Mouse (Mus musculus) kidney, adult 8-10 months (tissue): ENCODE data around the gene Fhl1.
A peak's percentile ranks its signal among the peaks of the same experiment; 100 is the strongest.

Source experiments
- DNase-seq, 2 experiments: peaks; one replicate each; pipeline ENCODE4 v3.0.0; 2022

Gene Fhl1

DNA sequence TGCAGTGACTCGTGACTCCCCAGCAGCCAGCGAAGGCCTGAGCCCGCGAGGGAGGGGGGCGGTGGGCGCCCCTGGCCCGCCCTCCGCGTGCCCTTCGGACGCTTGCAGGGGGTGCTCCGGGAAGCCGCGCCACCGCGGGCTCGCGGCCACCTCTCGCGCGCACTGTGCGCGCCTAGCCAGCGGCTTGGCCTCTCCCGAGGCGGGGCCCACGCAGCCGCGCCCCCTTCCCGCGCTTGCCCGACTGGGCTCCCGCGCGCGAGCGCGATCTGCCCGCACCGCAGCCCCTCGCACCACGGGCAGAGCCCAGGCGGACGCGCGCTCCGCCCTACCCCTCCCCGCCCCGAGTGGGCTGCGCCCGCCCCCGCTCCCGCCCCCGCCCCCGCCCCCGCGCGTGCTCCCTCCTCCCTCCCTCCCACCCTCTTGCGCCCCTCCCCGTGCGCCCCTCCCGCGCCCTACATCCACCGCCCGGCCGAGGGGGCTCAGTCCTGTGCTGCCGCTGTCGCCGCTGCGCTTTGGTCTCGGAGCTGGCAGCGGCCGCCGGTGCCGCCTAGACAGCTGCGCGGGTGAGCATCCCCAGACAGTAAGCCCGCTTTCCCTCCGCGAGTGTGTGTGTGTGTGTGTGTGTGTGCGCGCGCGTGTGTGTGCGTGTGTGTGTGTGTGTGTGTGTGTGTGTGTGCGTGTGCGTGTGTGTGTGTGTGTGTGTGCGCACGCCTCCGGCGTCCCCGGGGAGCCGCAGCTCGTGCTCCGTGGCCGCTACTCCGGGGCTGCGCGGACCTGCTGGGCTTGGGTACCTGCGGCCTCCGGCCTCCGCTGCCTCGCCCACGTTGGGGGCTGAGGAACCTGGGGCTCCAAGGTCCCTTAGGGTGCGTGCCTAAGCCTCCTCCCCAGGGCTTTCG is at the start of gene Fhl1:
Fhl1 (plus strand) TSS at position 482 of the 896 bp plus-strand sequence.
- peak; percentile 69 to 73 for DNase-seq

DNA sequence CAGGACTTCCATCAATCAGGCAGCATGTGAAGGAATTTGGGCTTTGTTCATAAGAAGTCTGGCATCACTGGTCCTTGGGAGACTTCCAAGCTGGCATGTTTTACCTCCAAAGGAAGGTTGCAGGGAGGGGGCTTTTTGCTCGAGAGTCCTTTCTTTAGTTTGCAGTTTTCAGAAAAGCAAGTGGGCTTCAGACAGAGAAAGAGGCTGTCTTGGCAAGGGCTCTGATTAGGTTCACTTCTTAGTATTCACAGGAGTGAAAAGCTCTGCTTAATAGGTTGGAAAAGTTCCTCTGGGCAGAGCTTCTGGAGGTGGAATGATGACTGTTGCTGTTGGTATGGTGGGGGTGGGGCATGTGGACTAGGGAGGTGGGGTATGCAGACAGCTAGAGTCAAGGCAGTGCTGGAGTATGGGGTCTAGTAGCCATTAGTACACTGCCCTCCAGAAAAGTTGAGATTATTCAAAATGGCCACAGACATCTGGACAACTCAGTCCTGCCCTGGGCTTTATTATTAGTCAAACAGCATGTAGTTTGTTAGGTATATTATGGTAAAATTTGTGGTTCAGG is 49.3 kb upstream of the Fhl1 start:
- no peak for DNase-seq

DNA sequence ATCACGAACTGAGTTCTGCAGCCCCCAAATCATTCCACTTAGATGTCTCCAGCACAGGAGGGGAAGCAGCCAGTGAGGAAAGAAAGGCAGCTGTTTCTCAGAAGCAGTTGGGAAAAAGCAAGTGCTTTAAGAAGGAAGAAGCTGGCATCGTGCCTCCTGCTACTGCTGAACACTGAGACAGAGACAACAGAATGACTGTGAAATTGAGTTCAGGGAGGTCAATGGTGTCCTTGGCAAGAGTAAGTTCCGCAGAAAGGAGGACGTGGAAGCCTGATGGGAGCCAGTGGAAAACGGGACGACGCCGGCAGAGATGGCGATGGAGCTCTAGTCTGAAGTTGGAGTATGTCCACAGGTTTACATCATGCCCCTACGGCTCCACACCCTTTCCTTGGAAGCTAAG is 48.1 kb upstream of the Fhl1 start:
- DNase-seq = no peak

DNA sequence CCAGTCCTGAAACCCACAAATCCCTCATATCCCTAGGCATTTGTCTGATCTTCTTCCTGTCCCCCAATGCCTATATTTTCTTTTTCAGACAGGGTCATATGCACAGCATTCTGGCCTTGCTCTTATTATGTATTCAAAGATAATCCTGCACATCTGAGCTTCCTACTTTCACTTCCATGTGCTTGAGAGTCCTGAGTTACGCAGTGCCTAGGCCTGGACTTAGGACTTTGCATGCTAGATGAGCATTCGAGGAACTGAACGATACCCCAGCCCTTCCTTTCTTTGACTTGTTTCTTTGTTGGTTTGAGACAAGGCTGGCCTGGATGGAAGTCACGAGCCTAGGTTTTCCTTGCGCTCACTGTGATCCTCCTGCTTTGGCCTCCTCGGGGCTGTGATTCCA is 39.0 kb upstream of the Fhl1 start:
- DNase-seq = no peak

DNA sequence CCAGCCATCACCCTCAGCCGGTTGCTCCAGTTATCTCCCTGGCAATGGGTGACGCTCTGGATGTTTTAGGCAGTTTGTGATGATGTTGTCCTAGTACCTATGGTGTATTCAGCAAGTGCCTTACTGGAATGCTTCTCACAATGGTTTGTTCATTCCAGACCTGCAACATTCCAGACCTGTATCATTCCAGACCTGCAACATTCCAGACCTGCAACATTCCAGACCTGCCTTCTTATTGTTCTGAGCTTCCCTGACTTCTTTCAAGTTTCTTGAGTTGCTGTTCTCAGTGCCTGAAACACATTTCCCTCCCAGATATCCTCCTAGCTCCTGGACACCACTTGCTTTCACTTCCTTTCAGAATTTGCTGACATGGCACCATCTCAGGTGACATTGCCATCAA is 37.0 kb upstream of the Fhl1 start:
- DNase-seq = no peak

DNA sequence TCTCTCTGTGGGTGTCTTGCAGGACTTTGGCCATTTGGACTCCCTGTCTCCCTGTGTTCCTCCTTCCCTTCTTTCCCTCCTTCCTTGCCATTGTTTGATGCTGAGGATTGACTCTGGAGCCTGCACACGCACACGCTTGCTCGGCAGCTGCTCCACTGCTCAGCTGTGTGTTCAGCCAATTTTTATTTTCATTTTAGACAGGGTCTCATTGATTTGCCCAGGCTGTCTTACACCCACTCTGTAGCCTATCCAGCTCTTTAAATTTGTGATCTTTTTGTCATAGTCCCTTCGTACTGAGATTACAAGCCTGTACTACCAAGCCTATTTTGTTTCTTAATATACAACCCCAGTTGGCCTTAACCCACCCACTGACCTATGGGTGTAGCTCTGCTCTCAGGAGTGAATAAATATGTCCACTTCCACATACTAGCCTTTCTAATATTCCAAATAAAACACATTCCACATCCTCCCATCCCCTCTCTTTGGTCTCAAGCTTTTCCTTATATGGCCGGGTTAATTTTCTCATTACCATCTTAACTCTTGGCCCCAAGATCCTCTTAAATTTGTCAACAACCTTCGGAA is 34.3 kb upstream of the Fhl1 start:
- no peak for DNase-seq

DNA sequence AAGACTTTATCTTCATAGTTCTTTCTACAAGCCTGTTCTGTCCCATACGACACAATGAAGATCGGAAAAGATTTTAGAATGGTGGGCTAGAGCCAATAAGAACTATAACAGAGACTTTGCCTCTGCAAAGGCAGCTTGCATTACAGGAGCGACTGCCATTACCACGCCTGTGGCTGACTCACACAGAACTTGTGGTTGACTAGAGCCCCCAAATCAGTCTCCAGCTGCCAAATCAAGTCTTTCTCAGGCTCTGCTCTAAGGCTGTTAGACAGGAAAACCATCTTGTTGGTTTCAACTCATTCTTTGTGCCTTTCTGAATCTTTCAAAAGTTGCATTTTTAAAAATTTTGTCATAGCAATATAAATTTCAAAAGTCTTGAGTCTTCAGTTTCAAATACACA is 33.7 kb upstream of the Fhl1 start:
- no peak for DNase-seq

DNA sequence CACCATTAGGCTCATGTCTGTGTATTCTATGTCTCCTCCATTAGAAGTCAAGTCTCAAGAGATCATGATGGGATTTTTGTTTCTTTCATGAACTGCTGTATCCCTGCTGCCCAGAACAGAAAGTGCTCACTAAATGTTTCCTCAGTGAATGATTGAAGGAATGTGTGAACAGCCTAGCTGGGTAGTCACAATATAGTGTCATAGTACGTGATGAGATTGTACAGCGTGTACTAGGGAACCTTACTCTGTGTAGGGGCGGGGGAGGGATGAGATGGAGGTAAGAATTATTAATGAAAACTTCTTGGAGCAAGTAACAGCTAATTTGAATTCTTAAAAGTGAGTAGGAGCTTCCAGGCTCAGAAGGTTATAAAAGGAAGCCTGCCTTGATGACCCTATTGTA is 30.3 kb upstream of the Fhl1 start:
- no peak for DNase-seq

DNA sequence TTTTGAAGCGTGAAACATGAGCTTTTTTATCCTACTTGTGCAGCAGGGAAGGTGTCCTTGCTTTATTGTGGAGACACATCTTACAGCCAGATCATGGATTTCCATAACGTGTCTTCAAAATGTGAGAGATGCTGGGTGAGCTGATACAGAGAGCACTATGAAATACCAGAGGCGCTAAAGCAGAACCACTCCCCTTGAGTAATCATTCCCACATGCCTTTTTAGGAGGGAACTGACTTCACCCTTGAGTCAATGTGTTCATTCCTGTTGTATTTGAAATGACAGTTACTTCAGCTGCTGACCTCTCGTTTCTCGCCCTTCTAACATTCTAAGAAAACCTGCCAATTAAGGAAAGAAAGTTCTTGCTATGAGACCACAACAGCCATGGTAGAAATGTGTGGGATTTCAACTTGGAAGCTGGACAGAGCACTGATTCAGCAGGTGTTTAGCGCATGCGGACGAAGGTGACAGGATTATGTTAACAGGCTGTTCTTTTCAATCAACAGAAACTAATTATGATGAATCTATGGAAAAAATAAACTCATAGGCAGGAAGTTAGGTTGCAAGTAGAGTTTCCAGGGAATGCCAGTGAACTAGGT is 27.5 kb upstream of the Fhl1 start:
- DNase-seq = no peak

DNA sequence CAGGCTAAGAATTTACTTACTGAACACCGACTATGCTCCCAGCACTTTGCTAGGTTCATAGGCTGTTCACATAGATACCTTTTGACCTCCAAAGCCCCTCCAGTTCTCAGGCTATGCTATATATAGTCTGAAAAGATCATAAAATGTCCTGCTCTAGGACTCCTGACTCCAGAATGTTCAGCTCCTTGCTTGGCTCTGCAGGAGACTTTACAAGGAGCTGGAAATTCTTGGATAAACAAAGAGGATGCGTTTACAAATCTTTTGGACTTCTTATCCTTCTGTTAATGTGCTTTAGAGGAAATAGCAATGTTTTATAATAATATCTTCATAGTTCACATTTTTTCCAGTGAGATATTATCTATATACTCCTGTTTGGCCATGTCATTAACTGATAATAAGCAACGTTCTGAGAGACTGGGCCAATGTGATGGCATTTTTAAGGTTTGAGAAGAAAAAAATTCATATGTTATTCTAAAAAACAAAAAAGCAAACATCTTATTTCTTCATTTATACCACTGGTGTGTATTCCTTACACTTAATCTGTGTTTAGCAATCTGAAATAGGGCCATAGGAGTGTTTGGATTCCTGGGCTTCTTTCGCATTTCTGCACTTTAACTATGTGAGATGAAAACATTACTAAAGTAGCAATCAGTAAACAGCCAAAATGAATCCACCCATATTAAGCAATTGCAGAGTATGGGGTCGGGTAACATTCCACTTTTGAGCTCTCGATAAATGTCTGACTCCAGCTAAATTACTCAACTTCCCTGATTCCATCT is 22.8 kb upstream of the Fhl1 start:
- no peak for DNase-seq

DNA sequence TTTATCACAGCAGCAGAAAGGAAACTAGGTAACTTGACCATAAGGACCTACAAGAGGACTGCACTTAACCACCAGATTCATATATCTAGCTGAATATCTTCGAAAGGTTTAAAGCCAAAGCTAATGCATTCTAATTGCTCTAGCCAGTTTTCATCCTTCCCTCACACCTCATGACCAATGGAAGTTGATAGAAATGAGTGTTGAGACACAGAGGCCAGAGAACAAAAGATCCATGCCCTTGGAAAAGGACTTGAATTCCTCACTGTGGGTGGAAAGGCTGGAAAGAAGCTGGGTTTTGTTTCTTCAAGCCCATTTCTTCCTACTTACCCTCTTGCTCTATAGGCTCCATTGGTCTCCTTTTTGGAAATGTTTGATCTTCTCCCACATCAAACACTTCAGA is 21.1 kb upstream of the Fhl1 start:
- no peak for DNase-seq

DNA sequence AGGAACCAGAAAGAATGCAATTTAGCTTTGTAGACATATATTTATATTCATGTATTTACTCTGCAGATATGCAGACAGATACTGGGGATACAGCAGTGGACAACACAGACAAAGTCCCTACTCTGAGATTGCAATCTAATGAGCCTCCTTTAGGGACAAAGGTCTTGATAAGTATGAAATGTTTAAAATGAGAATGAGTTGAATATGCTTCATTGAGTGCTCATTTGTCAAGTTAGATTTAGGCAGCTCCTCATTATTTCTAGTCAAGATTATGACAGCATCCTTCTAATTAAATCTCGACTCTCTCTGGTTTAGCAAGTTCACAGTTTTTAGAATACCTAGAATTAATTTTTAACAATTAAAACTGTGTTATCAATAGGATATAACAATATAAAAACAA is 18.9 kb upstream of the Fhl1 start:
- no peak for DNase-seq

DNA sequence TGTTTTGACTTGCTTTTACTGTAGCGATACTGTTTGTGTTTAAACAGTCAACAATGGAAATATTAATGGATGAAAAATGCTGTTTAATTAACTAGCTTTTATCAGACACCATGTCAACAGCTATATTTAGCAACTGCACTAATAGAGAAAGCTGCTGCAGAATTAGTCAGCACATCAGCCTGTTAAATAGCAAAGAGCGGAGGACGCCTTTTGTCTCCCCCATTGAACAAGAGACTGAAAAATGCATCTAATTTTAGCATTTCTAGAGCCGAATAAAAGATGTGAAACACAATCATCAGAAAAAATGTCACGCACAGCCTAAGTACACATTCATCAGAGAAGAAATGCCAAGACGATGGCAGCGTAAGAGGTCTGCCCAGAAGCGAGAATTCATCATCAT is 9.0 kb upstream of the Fhl1 start:
- no peak for DNase-seq

DNA sequence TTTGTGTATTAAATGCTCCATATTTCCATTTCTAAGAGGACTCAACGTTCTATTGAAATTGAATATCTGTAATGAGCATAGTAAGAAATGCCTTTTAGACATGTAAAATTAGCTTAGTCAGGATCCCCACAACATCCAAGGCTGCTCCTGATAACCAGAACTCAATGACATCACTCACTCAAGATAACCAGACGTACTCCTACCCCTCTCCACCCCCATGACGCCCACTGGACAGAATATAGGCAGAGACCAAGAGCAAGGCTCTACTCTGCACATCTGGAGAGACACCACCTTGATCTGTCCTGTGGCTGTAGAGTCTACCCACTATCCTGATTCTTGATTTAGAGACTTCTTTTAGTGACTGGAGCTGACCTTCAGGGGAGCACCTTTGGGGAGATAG is 3.1 kb upstream of the Fhl1 start:
- no peak for DNase-seq

DNA sequence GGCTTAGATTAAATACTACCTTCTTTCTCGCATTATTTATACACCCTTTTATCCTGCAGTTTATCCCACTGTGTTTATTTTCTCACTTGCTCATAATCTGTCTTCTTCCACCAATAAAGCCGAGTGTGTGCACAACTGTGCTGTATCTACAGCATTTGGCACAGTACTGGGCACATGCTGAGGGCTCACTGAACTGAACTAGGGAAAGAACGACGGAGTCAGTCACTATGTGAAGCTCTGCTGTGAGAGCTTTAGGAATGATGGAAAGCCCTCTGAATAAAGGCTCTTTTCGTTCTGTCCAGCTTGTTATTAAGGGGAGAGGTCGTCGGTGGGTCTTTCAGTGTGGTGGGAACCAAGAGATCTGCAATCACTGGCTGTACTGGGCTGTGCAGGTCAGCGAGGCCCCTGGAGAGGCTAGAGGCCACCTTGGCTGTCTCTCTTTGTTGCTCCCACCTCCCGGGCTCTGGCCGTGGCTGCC is 720 bp upstream of the Fhl1 start:
- DNase-seq = no peak

DNA sequence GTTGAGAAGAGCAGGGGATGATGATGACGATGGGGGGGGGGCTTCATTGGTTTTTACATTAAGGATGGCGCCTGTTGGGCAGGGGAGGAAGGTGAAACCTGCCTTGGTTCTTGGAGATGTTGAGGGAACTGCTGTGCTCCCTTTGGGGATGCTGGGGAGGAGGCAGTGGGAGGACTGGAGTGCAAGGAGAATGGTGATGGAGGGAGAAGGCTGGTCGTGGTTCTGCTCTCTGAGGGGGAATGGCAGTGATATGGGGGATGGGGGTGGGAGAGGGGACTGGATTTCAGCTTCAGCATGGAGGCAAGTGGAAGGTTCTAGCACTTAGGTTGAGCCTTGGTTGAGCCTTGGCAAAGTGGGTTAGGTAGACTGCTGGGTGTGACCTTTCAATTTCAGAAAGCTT is 814 bp downstream of the Fhl1 start:
- DNase-seq = no peak

DNA sequence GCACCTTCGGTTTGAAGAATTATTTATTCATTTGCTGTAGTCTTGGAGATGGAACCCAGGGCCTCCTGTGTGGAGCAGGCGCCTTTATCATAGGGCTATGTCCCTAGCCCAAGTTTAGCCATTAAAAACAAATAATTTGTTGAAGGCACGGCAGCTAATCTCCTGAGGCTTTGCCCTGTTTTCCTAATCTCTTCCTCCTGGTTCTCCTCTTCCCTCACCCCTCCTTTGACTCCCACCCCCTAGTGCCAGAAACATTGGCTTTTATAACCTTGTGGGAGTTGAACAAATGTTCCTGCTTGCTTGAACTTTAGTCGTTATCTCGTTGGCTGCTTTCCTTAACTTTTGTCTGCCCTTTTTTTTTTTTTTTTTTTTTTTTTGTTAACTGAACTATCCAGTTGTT is 2.8 kb downstream of the Fhl1 start:
- DNase-seq = peak; percentile 21 to 31

DNA sequence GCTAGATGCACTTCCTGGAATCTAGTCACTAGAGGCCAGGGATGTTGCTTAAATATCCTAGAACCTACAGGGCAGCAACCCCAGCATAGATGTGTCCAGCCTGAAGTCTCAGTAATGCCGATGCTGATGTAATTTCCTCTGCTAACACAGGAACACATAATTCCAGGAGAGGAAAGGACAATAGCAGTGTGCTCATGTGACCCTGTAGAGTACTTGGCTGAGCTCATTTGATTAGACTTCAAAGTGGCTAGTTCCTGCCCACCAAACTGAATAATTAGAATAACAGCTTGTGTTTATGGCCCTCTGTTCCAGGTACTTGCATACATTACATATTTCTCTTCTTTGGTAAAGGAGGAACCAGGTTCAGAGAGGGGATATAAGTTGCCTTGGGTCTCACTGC is 4.6 kb downstream of the Fhl1 start:
- no peak for DNase-seq

DNA sequence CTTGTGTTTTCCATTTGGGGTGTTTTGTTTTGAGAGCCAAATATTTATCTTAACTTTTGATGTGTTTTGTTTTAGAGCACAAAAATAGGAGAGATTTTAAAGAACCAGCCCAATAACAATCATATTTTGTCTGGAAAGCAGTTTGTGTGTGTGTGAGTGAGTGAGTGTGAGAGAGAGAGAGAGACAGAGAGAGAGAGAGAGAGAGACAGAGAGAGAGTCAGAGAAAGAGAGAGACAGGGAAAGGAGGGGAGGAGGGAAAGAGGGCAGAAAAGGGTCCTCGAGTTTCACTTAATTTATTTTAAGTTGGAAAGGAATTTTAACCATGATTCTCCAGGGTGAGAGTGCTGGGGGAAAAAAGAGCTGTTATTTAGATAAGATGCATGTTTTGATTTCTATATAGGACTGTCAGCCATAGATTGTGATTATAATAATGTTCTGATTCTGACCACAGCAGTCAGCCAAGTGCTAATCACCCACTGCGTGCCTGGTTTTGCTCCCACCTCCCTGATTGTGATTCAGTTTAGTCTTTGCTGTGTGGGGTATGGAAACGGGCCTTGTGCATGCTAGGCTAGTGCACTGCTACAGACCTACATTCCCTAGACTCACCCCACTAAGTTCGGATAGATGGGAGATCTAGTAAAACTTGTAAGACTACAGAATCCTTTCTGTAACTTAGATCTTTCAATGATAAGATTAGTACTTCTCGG is 6.4 kb downstream of the Fhl1 start:
- DNase-seq = no peak

DNA sequence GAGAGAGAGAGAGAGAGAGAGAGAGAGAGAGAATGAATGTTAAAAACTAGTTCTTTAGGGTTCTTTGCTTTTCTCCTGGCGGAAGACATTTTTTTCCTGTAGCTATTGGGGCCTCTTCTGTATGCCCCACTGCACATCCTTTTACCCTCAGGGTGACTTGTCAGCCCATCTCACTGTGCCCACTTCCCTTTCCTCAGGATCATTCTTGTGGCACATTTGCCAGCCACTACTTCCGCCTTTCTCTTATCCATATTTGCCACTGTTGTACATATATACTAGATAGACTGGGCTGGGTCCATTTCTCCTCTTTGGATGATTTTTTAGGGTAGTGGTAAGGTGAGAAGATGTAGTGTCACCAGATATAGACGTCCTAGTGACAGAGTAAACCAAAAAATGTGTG is 9.8 kb downstream of the Fhl1 start:
- no peak for DNase-seq

DNA sequence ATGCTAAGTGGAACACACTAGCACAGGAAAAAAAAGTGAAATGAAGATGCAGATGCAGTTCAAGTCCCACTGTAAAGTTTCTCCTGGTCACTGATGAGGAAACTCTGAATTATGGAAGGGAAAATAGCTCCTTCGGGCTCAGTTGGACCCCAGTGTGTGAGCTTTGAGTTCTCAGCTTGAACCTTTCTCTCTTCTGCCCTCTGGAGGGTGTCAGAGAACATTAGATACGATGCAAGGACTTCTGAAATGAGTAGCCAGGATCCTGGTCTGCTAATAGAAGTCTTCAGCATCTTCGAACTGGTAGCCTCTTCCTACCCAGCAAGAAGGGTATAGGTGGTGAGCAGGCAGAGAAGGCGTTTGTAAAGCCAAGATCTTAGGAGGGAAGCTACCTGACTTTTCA is 19.9 kb downstream of the Fhl1 start:
- no peak for DNase-seq

DNA sequence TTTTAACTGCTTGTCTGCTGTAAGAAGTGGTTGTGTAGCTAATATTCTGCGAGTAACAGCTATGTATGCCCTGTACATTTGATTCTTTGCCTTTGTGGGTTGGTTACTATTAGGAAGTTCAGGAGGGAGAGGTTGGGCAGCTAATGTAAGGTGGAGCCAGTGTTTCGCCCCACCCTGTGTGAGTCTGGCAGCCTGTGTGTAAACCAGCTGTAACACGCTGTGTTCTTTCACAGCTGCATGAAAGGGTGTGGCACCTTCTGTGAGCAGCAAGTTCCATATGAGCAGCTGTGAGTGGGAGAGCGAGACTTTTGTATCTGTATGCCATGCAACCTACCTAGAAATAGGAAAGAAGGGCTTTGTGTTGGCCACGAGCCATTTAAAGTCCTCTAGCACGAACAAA is 20.6 kb downstream of the Fhl1 start:
- no peak for DNase-seq
